Mouse (Mus musculus) right cerebral cortex, postnatal 10 days (tissue): ENCODE results near the gene Frmd5.

Source experiments
- DNase-seq, 2 experiments: peaks; one replicate each; pipeline ENCODE4 v3.0.0; 2021; ENCODE audit warnings: low spot score in 2 of 2

Frmd5 gene

DNA sequence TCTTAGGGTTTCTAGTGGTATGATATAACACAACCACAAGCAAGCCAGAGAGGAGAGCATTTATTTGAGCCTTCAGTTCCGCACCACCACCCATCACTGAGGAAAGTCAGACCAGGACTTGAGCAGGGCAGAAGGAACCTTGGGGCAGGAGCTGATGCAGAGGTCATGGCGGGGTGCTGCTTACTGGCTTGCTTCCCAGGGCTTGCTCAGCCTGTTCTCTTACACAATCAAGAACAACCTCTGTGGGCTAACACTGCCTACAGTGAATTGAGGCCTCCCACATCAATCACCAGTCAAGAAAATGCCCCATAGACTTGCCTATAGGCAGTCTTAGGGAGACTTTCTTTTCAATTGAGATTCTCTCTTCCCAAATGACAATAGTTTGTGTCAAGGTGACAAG is 118.8 kb downstream of the Frmd5 start:
- DNase-seq = no peak

DNA sequence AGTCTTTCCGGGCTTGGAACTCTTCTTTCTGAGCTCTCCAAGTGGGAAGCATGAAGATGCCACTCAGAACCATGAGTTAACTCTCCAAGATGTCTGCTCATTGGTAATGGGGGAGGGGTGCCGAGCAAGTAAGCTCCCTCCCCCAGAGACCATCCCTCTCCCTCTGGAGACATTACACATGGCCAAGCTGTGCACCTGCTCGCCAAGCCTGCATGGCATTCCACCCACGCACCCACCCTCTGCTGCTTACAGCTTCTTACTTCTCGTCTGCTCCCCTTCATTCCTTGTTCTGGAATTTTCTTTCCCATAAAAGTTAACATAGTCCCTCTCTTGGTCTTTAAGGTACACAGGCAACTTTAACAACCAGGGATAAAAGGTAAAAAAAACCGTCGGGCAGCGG is 123.3 kb downstream of the Frmd5 start:
- peak; percentile 58 to 63 for DNase-seq

DNA sequence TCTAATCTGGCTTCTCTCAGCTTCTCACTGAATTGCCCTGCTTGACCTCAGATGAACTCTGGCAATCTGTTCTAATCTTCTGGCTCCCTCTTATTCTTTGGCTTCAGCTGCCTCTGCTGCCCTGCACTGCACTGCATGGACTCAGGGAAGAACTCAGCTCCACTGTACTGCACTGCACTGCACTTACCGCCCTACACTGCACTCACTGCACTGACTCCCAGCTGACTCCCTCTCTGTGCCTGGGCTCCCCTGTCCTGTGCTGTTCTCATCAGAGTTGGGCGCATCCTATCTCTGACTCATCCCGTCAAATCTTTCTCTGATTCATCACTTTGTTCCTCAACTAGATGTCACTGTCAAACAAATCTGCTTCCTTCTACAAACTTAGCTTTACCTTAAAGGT is 124.5 kb downstream of the Frmd5 start:
- no peak for DNase-seq

DNA sequence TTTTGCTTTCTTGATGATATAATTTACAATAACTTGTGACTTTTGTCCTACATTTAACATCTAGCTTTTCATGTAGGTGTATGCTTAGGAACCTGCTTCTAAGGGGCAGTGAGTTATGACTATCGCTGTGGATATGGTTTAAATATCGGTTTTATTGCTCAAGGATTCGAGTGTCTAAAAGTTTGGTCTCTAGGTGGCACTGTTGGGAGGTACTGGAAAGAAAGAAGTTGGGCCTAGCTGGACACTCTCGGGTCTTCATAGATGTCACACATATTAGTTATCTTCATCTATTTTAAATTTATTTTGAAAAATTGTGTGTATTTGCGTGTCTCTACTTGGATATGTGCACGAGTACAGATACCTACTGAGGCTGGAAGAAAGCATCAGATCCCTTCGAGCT is 127.2 kb downstream of the Frmd5 start:
- DNase-seq = no peak

DNA sequence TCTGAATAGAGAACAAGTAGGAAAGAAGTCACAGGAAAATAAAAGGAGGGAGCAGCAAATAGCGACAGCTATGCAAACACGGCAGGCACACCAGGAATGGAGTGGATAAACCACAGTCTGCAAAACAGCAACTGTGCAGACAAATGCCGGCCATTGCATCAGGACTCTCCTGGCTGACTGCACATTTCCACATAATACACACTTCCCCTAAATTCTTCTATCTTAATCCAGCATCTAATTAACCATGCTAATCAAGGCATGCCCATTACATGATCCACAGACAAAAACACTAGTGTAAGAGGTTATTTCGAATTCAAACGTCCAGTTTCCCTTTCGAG is 129.3 kb downstream of the Frmd5 start:
- no peak for DNase-seq

DNA sequence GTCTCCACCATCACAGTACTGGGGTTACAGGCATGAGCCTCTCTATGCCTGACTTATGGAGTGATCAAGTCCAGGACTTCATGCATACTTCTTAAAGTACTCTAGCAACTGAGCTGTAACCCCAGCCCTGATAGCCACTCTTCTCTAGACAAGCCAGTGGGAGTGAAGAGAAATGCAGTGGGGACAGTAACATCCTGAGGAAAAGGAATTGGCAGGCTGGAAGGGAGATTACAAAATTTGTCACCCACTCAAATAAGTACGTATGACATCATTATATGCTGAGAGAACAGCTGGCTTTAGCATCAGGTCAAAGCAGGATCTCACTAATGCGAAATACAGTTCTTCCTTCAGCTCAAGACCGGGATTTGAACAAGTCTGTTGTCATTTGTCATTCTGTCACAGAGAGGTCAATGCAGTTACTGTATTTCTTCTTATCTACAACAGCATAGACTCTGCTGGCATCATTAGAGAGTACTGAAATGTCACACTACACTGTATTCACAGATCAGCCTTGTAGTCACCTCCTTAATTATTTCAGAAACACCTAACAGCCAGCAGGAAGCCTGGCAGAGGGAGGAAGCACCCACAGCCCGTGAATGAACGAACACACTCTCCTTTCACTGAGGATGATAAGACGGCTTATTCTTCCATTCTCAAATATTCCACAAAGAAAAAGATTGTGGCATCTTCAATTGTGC is 129.8 kb downstream of the Frmd5 start:
- DNase-seq = no peak

DNA sequence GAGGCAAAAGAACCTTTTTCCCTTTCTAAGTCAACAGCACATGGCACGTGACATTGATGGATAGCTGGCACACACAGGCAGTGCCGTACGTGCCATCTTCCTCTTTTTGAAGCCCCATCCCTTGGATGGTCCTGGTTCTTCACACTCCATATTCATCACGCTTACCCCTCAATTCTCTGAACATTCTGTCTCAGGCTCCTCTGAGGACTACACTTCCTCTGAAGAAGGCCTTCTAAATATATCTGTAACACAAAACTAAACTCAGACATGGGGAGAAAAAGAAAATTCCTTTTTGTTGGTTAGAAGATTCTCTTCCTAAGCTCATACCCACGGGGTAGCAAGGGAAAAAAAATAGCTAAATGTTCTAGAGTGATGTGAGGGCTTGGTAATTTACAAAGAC is 131.0 kb downstream of the Frmd5 start:
- no peak for DNase-seq

DNA sequence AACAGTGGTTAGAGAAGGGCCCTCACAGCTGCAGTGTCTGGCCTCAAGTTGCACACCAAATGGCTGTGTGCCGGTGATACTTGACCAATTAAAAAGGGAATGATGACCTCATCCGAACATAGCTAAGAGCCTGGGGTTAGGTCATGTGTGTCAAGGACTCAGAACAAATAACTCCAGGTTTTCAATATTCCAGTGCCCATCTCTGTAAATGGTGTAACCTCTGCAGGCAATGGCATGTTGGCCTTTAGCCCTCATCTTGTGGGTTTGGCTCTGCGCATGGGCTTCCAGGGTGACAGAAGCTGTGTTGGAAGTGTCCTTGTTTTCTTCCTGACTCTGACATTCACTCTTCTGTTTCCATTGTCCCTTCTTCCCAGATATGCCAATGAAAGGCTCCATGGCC is 131.8 kb downstream of the Frmd5 start:
- DNase-seq = no peak

DNA sequence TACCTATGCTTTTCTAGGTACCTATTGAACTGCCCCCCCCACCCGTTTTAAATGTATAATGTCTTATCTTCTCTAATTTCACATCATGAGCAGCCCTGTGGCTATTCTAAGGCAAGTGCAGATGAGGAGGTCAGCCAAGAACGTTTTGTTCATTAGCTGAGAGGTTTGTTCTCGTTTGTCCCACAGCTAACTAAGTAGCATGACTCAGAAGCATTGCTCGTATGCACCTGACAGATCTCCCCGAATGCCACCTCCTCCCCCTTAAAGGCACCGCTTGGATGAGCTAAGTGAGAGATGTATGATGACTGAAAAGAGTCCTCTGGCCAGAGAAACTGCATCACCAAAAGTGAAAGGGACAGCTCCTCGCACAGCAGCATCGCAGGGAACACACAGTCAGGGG is 132.7 kb downstream of the Frmd5 start:
- DNase-seq = no peak

DNA sequence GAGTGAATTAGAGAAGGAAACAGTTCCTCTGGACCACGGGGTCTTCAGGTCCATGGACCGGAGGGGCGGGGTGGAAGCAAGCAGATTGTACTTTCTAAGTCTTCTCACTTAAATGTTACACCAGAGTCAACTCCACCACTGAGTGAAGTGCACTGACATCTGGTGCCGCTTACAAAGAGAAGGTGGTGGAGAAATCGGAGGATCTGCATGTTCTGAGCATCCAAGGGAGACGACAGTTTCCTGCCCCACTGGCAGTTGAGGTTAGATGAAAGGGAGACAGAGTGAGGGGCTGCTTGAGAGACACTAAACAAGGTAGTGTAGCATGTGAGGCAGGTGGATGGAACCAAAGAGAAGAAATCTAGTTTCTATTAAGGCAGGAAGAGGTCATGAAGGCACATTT is 137.0 kb downstream of the Frmd5 start:
- DNase-seq = no peak

DNA sequence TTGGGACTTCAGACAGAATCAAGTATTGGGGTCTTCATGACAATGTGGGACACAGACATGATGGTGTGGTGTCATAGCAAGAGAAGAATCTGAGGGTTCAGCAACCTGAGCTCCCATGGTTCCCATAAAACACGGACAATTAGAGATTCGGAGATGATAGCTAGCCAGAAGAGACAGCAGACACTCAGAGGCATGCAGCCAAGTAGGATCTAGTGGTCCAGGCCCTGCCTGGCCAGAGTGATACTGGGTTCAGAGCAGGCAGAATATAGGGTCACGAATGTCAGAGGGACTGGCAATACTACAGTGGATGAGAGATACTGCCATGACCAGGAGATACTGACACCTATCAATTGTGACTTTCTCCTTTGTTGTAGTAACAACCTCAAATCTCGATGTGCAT is 138.6 kb downstream of the Frmd5 start:
- DNase-seq = peak in 1 of 2 experiments; percentile 18

DNA sequence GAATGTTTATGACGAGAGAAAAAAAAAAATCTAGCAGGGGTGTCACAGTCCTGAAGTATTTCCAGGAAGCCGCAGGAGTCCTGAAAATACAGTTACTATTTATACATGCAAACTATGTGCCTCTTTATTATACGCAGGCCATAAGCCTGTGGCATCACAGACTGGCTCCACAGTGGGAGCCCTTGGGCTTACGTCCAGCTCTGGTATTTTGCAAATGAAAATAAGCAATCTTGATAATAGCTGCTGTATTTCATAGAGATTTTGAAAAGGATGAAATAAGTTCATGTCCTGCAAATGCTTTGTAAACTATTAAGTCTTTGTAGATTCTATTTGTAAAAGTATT is 145.8 kb downstream of the Frmd5 start:
- no peak for DNase-seq

DNA sequence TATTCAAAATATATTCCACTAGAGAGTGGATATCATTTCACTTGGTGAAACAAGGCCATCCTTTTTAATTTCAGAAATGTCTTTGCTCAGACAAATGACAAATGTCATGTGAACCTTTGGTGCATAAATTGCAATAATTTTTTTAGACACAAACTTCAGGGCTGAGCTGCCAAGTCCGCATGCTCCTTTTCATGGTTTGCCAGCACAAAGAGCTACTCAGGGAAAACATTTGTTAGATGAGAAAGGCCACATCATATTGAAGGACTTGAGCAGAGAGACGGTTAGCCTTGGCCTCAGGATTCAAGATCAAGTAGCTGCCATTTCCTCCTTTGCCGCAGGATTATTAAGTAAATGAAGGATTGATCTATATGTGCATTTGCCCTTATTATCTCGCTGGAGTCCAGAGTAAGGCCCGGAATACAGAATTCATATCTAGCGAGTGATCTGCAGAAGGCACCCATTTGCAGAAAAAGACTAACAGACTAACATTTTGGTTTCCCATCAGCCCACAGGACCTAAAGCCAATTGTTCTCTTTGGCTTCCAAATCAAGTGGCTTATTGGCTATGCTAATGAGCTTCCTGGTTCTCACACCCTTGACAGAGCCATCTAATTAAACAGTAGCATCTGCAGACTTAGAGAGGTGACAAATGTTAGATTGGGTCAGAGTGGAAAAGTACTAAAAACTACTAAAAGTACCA is 146.3 kb downstream of the Frmd5 start:
- no peak for DNase-seq

DNA sequence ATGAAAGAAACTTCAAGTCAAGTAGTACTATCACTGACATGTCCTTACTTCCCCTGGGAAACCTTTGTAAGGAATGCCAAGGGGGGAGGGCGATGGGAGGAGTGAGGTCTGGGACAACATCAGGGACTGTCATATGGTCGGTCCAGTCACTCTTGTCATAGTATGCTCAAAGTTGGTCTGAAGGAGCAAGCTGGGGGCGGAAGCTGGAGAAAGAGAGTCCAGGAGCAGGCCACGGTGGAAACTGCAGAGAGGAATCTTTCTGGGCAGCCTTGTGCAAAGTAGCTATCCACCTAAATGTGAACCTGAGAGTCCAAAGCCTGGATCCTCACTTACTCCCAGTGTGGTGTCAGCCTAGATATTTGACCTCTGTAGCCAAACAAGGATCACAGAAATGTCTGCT is 147.5 kb downstream of the Frmd5 start:
- no peak for DNase-seq

DNA sequence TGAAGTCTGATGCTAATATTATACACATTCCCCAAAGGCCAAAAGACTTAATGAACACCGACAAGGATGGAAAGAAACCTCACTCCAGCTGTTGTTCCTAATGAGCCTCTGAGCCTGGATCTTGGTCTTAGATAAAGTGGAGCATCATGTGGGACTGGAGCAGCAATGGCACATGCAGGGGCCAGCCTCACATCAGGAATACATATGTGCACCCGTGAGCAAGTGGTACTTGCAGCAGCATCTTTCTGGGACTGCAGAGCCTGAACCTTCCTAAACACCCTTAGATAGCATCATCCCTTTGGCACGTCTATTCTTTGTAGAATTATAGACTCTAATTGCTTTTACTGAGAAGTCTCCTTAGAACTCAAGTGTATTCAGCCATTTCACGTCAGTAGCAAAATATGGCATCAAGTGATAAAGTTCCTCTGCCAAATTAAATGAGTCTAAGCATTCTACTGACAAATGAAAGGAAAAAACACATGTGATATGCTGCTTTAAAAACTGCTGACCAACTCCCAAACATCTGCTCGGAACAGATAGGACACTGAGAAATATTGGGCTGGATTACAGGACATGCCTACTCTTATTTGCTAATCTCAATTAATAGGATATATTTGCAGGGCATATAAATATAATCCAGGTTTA is 148.6 kb downstream of the Frmd5 start:
- DNase-seq = no peak

DNA sequence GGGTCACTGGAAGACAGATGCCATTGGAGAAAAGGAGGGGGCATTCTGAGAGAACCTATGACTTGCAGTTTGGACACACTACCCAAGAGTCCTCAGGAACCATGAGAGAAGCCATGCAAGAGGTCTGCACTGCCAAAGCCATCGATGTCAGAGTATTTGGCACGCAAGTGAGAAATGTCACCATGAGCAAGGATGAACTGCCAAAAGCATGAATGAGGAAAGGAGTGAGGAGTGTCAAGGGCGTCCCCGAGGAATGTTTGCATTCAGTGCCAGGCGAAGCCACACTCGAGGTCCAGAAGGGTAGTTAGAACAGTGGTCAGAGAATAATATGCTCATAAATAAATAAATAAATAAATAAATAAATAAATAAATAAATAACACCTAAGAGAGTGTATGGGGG is 150.9 kb downstream of the Frmd5 start:
- peak in 1 of 2 experiments; percentile 16 for DNase-seq

DNA sequence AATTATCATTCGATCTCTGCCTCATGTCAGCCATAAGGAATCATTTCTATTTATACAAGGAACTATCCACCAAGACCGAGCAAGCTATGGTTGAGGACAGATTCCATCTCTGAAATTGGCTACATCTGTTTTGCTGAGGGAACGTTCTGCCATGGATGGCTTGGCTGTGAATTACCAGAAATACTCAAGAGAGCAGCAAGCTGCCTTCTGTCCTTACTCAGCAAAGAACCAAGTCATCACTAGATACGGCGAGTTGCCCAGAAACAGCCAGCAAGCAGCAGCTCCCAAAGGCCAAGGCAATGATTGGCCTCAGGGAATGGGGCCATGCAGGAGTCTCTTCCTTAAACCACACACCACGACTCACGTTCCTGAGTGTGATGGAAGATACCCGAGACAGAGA is 151.8 kb downstream of the Frmd5 start:
- peak; percentile 43 to 61 for DNase-seq

DNA sequence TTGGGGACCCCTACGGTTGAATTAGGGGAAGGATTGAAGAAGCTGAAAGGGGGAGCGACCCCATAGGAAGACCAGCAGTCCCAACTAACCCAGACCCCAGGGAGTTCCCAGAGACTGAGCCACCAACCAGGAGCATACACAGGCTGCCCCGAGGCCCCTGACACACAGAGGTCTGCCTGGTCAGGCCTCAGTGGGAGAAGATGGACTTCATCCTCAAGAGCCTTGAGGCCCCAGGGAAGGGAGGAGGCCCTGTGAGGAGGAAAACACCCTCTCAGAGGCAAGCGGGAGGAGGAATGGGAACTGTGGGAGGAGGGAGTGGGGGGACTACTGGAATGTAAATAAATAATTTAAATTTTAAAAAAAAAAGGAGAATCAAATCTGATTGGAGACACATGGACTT is 160.4 kb downstream of the Frmd5 start:
- peak in 1 of 2 experiments; percentile 14 for DNase-seq

DNA sequence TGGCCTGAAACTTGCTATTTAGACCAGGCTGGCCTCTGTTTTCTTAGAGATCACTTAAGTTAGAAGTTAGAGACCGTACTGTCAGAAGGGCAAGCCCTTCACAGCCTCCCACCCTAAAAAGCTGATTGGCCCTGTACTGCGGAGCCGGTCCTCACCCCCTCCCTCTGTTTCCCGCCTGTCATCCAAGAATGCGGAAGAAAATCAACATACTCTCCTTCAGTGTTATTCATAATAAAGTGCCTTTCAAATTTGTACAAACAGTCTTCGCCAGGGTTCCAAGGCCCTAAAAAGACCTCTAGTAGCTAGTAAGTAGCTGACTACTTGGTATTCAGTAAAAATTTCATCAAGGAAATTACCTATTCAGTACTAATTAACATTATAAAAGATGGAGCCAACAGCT is 164.0 kb downstream of the Frmd5 start:
- DNase-seq = no peak

DNA sequence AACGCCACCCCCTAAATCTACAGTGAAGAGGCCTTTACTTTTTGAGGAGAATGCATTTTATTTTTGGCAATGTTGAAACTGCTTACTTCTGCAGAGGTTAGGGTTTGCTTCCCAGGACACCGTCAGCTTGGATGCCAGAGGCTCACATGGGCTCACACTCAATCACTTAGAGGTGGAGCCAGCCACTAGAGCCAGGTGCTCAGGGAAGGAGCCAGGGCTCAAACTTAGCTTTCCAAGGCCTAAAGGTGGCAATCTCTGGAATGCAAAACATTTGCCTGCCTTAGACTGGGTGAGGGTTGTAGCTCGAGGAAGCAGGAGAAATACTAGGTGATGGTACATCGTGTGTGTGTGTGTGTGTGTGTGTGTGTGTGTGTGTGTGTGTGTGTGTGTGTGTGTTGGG is 174.8 kb downstream of the Frmd5 start:
- no peak for DNase-seq

DNA sequence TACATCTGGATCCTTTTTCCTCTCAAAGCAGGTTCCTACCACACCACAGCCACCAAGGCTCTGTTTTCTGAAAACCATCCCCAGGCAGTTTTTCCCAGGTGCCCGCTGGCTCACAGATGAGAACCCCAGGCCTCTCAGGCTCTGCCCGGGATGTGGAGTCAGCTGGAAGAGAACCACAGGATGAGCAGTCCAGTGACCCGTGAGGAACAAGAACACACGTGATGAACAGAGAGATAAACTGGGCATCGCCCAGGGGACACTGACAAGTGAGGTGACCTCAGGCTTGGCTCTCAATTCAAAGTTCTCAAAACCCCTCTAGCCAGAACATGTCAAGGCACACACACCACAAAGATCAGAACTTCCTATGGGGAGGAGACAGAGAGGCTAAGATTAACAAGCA is 176.6 kb downstream of the Frmd5 start:
- DNase-seq = no peak

DNA sequence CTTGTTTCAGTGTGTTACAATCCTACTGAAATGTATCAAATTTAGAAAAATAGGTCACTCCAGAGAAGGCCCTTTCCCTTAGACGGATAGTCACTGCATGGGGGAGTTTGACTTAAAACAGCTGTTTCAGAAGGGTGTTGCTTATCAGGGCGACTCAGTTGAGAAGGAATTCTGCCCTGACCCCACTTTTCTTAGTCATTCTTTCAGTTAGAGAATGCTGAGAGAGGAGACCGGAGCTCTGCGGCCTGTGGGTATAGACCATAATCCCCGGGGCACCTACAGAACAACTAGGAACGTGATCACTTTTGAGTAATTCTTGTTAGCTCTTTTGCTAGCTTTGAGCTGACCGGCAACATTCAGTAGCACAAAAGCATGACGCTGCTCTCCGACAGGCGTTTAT is 178.6 kb downstream of the Frmd5 start:
- DNase-seq = no peak

DNA sequence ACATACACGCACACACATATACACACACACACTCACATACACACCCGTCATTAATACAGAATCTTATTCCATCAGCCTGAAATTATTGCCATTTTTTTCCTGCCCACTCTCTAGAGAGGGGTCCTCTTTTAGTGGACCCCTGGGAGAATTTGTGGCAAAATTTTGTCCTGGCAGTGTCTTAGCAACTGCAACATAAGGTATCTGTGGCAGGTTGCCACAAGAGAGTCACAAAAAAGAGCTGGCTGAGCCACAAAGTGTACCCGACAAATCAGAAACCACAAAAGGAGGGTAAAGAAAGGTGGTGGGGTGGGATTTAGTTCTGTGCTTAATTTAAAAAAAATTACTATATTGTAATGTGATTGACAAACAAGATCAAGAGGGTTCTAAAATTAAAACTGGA is 181.0 kb downstream of the Frmd5 start:
- no peak for DNase-seq
